Mouse (Mus musculus) lung, postnatal 0 days (tissue): ENCODE measurements around the gene Xpr1.

Experiments
- CTCF ChIP-seq: IDR thresholded peaks from 2 replicates; pipeline ENCODE4 v1.5.1; 2016; ENCODE audit warnings: antibody characterized with exemption, mild to moderate bottlenecking
- EP300 ChIP-seq: IDR thresholded peaks from 2 replicates; pipeline ENCODE4 v1.6.1; 2016; ENCODE audit warnings: antibody characterized with exemption, mild to moderate bottlenecking, control low read depth

DNA sequence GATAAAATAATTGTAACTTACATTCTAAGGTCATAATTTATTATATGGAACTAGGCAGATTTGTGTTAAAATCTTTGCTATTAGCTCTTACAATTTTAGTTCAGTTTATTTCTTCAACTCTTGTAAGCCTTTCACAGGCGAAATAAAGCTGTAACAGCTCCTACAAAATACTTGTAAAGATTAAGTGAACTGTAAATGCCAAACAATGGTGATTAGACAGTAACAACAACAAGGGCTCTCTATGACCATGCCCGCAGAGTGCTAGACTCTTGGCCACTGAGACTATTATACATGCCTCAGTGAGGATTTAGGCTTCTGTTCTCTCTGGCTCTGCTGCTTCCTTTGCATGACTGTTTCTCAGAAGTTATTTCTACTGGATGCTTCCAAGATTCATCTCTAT lies 77.6 kb downstream of the Xpr1 start:
- no peak for TF ChIP-seq CTCF
- TF ChIP-seq EP300, result no peak
